Mouse (Mus musculus) small intestine, adult 2 months (tissue): ENCODE measurements around the gene Gm11114.

Experiments used
- CTCF ChIP-seq: fragments of 200-500 bp; IDR thresholded peaks from 2 replicates; pipeline ENCODE4 v1.5.1; 2012; ENCODE audit warnings: low read depth, mild to moderate bottlenecking, control low read depth, inconsistent platforms, low read length, moderate library complexity, mixed read lengths; ENCODE audit not compliant: insufficient replicate concordance, insufficient read length; ENCODE audit errors: extremely low read depth
- POLR2A ChIP-seq: fragments of 200-500 bp; IDR thresholded peaks from 2 replicates; pipeline ENCODE4 v1.6.1; 2012; ENCODE audit warnings: low read depth, mild to moderate bottlenecking, control low read depth, inconsistent platforms, low read length, moderate library complexity

GRCm38 (mm10) chr9:85302849-85303248 lies 9.7 kb upstream of the Gm11114 start:
- no peak for TF ChIP-seq CTCF
- no peak for TF ChIP-seq POLR2A
